Mouse (Mus musculus) layer of hippocampus, postnatal 25 days (tissue): ENCODE results near the gene Zfp239. TPM values are rescaled to one million over a fixed set of nuclear protein-coding genes. Genes with fewer than 3 reads are reported as not detected.

Experiments used
- DNase-seq, 2 experiments: peaks; one replicate each; pipeline ENCODE4 v3.0.0; 2022; ENCODE audit warnings: mixed read lengths in 2 of 2, low spot score in 1 of 2; ENCODE audit errors: extremely low spot score in 1 of 2
- total RNA-seq, 2 experiments: library from RNA; stranded (reverse); gene quantifications; 2 replicates each; pipeline ENCODE4 v1.2.3; 2021

Zfp239 gene
- total RNA-seq, 2 experiments from 2014 or later, result 37.1 to 38.7 TPM

DNA sequence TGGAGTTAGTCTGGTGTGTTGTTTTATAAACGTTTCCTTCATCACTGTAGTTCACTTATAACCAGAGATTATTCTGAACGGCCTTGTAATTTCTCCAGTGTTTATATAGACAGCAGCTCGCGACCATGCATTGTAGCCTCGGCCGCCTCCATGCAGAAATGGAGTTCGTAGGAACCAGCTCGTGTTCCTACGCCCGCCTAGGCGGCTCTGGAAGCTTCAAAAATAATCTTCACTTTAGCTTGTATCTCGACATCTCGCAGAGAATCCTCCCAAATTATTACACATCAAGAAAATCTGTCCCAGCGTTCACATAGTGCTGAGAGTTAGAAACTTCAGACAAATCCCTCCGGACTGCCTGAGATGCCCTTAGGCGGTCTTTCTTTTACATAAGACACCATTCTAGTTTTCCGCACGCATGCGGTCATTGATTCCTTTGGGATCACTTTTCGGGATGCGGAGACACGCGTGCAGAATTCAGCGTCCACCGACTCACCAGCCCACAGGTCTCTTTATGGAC, 44.2 kb downstream of the Zfp239 start:
- peak; percentile 28 to 60 for DNase-seq

DNA sequence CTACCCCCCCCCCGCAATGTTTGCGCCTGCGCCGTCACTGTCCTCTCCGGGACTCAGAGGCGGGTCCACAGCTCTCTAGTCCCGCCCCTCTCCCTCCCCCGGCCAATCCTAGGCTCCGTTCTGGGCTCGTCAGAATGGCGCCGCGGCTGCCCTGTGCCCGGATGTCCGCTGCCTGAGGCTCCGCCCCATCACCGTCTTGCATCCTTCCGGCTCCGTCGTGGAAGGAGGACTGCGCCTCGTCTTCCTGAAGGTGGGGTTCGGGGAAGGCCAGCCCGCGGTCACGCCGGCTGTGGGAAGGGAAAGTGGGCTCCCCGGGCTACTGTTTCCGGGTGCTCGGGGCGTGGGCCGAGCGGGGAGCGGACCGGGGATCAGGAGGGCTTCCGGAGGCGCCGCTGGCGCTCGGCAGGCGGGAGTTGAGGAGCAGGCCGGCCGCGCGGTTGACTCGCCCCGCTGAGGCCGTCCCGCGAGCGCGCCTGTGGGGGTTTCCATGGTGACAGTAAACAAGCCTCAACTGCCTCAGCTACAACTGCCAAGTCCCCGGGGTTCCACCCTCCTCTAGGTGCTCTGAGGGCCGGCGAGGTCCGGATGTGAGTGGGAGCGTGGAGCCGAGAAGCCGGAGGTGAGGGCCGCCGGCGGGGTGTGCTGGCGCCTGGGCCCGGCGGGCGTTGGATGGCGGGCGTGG, 44.8 kb downstream of the Zfp239 start:
- peak; percentile 87 to 89 for DNase-seq

DNA sequence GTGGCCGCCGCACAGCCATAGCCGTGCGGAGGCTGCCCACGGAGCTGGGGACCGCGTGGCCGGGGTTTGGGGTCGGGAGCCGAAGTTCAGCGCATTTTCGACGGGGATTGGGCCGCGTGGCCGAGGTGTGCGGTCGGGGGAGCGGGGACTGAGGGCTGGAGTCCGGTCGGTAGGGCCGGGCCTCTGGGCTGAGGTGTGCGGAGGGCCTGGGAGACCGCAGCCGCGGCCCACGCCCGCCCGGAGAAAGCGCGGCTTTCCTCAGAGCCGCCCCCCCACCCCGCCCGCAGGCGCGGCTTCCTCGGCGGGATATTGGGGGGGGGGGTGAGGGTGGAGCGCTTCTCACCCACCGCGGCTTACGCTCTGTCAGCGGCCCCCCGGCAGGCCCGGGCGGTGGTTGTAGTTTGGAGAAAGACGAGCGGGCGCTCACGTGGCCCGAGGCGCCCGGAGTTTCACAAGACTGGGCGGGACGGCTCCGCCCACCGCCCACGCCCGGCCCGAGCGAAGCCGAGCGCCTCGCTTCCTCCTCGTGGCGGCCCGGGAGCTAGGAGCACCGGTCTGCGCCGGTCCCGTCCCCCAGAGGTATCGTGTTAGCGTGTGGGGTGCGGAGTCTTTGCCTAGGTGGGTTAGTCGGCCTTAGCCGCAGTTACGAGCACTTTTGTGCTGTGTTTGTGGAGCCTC, 45.5 kb downstream of the Zfp239 start:
- DNase-seq, result peak; percentile 38 to 51

DNA sequence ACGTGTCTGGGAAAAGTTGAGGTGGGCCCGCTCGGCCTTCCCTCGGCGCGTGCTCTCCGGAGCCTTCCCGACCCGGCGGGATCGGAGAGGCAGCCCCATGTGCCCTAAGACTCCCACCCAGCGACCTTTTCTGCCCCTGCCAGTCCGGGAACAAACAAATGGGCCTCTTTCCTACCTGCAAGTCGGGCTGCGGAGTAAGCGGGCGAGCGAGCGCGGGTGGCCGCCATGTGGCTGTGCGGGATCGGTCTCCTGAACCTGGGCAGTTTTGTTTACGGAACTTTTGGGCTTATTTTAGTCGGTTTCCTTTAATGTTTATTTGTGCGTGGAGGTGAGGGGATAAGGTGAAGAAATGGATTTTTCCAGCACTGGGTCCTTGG, 46.1 kb downstream of the Zfp239 start:
- DNase-seq, result no peak

DNA sequence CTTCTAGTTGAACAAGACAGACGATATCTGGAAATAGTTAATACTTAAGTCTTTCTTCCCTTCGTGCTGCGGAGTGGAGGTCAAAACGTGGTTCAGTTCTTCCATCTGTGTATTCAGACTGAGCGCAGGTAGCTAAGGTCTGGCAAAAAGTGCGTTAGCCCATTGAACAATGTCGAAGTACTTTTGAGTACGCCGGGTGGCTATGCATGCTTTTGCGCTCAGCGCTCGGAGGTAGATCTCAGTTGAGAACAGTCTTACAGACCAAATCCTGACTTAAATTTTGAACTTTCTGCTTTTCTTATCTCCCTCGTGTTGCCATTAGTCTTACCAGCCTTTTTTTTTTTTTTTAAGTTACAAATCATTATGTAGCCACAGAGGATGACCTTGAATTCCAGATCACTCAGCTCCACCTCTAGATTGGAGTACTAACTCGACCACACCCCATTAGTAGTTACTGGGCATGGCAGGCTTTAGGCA, 46.6 kb downstream of the Zfp239 start:
- DNase-seq, result no peak

DNA sequence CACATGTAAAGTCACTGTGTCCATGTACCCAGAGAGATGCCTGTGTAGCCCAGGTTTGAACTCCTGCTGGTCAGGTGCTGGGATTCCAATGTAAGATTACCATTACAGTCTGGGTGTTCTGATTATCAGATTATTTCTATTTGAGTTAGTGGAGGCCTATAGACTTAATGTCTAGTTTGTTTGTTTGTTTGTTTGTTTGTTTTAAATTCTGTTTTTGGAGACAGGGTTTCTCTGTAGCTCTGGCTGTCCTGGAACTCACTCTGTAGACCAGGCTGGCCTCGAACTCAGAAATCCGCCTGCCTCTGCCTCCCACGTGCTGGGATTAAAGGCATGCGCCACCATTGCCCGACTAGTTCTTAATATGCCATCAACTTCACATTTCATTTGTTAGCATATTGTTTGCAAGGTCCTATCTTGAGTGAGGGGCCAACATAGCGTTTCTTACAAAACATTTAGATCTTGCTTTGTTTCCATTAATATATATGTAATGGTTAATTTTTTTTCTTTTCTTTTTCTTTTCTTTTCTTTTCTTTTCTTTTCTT, 48.3 kb downstream of the Zfp239 start:
- DNase-seq, result no peak

DNA sequence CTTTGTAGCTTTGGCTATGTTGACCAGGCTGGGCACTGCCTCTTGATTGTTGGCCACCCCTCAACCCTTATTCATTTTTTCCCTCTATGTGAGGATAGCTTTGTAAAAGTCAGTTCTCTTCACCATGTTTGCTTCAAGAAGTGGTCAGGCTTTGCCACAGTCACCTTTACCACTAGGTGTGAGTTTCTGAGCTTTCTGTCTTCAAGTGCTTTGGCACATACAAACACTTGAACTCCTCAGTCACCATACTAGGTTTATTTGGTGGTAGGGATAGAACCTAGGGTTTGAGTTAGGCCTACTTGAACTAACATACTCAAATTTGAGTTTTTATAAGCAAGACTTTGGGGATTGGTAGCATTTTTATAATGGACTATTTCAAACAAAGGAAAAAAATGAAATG, 52.6 kb downstream of the Zfp239 start:
- DNase-seq, result no peak

DNA sequence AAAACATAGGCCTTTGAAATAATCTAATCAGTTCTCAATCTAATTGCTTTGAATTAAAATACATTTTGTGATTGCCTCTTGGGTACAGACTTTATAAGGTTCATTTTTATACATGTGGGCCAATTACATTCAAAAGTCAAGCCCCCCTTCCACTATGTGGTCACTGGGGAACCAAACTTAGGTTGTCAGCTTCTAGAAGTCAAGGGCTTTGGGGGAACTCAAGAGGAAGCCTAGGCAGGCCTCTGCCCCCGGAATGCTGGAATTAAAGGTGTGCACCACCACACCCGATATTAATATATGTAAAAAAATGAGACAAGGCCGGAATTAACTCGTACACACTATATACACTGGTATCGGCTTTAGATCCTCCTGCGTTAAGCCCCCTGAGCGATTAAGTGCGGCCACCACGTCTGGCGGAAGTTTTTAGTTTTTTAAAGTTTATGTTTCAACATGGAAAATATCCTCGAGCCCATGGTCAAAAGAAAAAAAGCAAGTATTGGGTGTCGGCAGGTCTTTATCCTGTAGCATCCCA, 54.4 kb downstream of the Zfp239 start:
- no peak for DNase-seq

DNA sequence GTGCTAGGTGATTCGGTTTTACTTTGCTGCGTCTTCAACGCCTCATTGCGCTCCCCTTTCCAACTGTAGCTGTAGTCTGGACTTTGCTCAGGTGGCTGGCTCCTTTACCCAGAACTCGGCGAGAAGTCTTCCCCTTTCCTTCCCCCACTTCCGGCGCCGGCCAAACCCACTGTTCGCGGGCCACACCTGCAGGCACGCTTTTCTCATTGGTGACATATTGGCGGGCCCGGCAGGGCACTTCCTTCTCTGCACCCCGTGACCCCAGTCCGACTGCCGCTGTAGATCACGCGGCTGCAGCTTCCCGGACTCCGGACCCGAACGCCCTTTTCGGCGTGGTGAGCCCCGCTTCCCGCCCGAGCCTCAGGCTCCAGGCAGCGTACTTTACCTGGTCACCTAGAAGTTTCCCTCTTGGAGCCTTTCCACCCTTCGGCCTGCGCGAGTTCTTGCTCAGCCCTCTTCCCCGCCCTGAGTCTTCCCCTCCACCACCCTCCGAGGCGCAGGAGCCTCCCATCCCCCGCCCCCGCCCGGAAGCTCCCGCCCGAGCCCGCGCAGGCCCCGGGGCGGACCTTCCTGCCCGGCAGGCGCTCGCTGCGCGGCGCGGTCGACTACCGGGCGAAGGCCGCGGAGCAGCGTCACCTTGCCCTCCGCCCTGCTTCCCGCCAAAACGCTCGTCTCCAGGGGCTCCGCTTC, 55.0 kb downstream of the Zfp239 start:
- peak; percentile 32 to 42 for DNase-seq

DNA sequence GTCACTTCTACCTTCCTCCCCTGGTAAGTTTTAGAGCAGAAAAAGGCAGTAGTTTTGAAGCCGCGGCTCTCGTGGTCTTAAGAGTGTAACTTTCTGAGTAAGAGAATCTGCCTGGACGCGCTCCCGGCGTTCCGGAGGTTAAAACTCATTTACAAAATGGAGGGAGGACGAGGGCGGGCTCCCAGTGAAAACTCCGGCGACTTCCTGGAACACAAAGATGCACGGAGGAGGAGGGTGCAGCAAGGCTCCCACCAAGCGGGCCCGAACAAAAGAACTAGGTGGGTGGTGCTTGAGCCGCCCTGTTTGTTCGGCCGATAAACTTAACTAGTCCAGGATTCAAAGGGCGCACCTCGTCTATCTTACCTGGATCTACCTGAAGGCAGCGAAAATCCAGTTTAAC, 55.7 kb downstream of the Zfp239 start:
- peak in 1 of 2 experiments; percentile 26 for DNase-seq

DNA sequence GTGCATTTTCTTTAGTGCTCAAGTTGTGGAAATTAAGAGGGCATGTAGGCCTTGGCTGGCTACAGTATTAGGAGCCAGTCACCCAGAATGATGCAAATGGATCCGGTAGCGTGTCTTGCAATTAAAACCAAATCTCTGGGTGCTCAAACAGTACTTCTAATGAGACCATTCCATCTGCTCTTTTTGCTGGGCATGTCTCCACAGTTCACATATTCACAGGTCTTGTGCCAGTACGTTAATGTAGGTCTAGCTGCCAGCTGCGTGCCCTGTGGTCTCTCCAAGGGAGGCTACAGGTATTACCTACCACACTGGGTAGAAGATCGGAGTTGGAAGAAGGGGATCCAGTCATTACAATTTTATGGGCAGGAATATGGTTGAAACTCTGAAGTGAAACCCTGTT, 56.1 kb downstream of the Zfp239 start:
- DNase-seq, result no peak

DNA sequence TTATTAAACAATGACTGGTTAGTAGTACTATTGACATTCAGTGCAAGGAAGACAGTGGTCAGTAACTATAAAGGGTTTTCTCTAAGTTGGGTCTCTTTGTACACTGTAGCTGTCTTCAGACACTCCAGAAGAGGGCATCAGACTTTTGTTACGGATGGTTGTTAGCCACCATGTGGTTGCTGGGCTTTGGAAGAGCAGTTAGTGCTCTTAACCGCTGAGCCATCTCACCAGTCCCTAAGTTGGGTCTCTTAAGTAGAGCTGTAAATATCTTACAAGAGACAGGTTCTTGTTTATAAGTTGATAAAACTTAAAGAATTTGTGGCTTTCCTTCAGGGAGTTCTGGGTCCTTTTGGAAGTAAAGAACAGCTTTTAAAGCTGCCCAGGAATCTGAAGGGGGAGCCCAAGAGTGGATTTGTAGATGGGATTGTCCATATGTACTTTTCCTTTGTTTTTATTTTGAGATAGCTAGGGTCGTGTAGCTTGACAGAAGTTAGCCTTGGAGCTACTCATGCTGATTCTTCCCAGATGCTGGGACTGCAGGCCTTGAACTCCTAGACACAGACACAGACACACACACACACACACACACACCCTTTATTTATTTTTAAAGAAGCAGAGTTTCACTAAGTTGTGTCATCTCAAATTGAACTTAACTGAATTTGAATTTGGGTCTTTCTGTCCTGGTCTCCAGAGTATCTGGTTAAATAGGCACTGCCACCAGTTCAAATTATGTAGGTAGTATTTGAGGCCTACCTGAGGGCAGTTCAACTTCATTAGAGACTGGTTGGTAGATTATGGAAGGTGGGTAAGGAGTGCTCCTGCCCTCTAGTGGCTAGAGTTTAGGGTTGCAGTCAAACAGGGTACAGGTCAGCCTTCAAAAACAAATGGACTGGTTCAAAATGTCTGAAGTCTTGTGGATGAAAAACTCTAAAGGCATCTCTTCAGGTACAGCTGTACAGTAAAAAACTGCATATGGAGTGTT, 59.0 kb downstream of the Zfp239 start:
- no peak for DNase-seq

DNA sequence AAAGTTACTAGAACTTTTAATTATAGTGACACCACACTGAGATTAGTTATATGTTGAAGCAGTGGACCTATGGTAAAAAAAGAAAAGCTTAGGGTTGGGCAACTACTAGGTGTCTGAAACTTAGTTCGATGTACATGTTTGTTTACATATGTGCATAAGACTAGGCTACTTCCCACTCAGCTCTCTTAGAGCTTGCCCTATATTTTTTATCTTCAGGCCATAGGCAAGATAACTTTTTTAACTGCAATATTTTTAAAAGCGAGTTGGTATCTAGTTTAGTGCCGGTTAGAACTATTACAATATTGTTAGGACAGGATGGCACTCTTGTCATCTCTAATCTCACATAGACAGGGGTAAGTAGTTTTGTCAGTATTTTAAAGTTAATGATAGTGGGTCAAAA, 60.1 kb downstream of the Zfp239 start:
- no peak for DNase-seq

Other genes with a start within 250 kb of the Zfp239 start
- 10 to 100 TPM; 48.0 to 50.8 TPM for gene Zfp637, start 20.9 kb upstream of the Zfp239 start, total RNA-seq
- 100 to 1,000 TPM; 112 to 124 TPM for gene Hnrnpf, start 38.2 kb downstream of the Zfp239 start, total RNA-seq
- gene Fxyd4, start 75.6 kb downstream of the Zfp239 start, total RNA-seq, result not detected
- 100 to 1,000 TPM; 198 to 206 TPM for gene Rasgef1a, start 149.3 kb downstream of the Zfp239 start, total RNA-seq